Mouse (Mus musculus): ENCODE measurements around the gene Mapk7. TPM values are rescaled to one million over a fixed set of nuclear protein-coding genes. Genes with fewer than 3 reads are reported as not detected.
A peak's percentile ranks its signal among the peaks of the same experiment; 100 is the strongest.

Mapk7 gene
- total RNA-seq, 2 experiments from 2014 or later: 20.2 TPM

GRCm38 (mm10) chr11:61492749-61493401 is 1.3 kb downstream of the Mapk7 start:
- no peak for DNase-seq (ENCODE audit: low spot score in 2 of 2)

DNA sequence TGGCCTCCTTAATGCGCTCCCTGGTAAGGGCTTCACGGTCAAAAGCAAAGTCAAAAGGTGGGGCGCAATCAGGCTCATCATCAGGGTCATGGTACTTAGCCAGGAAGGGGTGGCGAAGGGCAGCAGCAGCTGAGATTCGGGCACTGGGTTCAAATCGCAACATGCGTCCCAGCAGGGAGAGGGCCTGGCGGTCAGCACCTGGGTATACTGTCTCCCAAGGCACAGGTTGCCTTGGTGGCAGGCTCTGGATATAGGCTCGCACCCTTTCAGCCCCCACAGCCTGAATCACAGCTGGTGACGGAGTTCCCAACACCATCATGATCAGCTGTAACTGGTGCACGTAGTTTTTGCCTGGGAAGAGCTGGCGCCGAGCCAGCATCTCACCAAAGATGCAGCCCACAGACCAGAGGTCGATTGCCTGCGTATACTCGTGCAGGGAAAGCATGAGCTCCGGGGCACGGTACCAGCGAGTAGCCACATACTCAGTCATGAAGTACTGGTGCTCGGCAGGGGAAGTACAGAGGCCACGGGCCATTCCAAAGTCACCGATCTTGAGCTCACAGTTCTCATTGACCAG is 3.2 kb downstream of the Mapk7 start:
- no peak for DNase-seq (ENCODE audit: low spot score in 2 of 2)

- DNase-seq (ENCODE audit: low spot score in 2 of 2): no peak
Observed at GRCm38 (mm10) chr11:61489874-61490273, 4.3 kb downstream of the Mapk7 start.

- DNase-seq (ENCODE audit: low spot score in 2 of 2): no peak
Observed at GRCm38 (mm10) chr11:61489085-61489484, 5.1 kb downstream of the Mapk7 start.

DNA sequence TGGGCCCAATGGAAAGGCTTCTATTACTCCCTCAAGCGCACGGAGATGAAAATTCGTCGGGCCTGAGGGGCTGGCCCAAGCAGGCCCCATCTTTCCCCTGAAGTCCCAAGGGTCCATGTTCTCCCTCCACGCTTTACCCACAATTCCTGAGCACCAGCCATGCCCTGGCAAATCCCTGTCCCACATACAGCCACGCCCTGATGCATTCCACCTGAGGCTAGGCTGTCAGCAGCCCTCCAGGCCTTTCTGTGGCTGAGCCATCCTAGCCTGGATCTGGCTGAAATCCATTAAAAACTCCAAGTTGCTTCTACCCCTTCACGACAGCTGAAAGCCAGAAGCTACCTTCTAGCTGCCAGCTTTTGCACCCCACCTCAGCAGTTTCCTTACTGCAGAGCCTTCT is 6.3 kb downstream of the Mapk7 start:
- no peak for DNase-seq (ENCODE audit: low spot score in 2 of 2)

DNA sequence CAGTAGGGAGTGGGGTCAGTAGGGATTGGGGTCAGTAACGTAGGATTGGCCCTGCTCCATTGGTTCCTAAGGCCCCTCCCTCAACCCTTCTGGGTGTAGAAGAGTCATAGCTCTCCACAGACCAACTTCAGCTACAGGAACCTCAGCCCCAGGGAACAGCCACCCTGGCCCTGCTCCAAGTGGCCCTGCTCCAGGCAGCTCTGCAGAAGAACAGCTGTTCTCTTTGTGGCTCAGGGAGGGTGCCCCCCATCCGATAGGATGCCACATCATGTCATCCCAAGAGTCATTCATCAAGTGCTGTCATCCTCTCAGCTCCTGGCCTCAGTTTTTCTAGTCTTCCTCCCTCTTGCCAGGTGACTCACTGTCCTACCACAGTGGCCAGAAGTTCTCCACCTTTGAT is 6.8 kb downstream of the Mapk7 start:
- peak; percentile 50 to 79 for DNase-seq (ENCODE audit: low spot score in 2 of 2)

DNA sequence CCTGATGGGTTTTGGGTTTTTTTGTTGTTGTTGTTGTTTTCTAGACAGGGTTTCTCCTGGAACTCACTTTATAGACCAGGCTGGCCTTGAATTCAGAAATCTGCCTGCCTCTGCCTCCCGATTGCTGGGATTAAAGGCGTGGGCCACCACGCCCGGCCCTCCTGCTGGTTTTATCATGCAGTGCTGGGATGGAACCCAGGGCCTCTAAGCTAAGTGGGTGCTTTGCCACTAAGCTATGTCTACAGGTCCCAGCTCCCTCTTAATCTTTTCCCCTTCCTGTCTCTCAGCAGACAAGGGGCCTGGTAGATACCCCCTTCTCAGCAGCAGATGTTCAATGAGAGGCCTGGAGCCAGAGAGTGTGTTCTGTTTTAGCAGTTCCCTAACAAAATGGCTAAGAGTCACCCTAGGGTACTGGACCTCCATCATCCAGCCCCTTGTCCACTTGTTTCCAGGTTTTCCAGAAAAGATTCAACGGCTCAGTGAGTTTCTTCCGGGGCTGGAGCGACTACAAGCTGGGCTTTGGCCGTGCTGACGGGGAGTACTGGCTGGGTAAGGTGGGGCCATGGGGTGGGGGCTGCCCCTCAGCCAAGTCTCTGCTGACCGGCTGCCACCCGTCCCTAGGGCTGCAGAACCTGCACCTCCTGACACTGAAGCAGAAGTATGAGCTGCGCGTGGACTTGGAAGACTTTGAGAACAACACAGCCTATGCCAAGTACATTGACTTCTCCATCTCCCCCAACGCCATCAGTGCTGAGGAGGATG is 7.6 kb downstream of the Mapk7 start:
- DNase-seq (ENCODE audit: low spot score in 2 of 2): no peak

GRCm38 (mm10) chr11:61485541-61486457 is 8.4 kb downstream of the Mapk7 start:
- no peak for DNase-seq (ENCODE audit: low spot score in 2 of 2)

- peak; percentile 49 to 72 for DNase-seq (ENCODE audit: low spot score in 2 of 2)
Observed at GRCm38 (mm10) chr11:61484613-61485540, 9.3 kb downstream of the Mapk7 start, which contains the start of gene Mfap4. TSS of gene Mfap4 (plus strand) at chr11:61485431.

DNA sequence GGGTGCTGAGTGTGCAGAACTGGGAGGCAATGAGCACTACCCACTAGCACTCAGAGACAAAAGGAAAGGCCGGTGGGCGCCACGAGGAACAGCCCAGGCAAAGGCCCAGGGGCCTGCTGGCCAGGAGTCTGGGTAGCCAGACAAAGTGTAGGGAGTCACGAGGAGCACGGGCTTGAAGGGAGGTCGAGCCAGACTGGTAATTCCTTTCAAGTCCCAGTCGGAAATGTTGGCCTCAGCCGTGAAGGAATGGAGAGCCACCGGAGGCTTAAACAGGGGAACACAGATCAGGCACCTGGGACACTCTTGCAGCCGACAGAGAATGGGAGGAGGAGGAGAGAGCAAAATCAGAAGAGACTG is 10.0 kb downstream of the Mapk7 start:
- DNase-seq (ENCODE audit: low spot score in 2 of 2): no peak

DNA sequence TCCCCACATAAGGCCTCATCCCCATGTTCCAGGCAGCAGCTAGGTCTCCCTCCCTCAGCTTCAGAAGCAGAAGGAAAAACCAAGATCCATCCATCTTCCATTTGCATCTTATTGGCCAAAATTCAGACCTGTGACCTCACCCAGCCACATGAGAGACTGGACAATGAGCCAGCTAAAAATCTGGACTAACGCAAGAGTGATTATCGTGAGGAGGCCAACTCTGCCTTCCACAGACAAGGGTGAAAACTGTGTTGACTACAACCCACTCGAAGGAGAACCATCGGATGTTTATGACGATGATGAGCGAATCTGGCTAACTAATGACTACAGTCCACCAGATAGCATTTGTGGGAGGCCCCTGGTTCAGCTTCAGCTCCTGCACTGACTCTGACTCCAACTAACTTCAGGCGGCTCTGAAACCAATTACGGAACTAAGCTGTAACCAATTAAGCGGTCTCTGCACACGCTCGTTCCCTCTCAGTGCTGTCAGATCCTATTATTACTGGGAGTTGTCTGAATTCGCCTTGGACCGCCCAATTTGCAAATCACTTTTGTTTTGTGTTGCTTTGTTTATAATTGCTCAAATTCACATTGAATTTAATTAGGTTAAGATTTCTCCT is 10.9 kb downstream of the Mapk7 start:
- DNase-seq (ENCODE audit: low spot score in 2 of 2): no peak

DNA sequence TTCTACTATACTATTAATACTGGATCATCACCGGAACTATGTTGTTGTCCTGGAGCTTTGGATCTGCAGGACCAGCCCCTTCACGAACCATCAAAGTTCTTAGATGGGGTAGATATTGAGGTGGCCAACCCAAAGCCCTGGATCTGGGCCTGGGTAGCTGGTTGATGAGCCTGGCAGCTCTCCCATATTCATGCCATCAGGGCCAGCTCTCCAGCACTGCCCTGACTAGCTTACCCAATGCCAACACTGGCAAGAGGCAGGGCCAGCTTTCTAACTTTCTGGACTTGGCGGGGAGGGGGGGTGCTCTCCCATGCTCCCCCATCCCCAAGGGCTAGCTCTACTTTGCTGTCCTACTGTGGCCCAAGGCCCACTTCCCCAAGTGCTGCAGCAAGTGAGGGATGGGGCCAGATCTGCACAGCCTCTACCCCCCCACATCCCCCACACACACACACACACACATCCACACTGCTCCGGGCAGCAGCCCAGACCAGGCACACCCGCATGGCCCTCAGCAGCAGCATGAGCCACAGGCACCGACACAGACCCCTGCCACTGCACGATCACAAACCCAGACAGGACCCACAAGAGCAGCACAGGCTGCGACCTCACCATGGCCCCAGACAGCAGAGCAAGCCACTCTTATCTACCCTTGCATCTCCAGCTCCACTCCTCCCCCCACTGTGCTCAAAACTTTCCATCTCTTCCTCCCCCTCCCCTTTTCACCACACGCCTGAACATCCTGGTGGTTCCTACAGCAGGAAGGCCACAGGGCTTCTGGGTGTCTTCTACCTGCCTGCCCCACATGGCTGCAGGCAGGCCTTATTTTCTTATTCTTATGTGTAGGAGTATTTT is 12.7 kb downstream of the Mapk7 start:
- DNase-seq (ENCODE audit: low spot score in 2 of 2): no peak

DNA sequence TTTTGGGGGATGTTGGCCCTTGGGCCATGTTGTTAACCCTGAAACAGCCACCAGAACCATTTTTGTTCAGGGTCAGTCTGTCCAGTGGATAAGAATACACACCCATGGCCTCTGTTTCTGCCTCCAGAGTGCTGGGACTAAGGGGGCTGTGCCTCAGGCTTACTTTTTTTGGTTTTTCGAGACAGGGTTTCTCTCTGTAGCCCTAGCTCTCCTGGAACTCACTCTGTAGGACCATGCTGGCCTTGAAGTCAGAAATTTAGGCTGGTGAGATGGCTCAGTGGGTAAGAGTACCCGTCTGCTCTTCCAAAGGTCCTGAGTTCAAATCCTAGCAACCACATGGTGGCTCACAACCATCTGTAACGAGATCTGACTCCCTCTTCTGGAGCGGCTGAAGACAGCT is 15.4 kb downstream of the Mapk7 start:
- no peak for DNase-seq (ENCODE audit: low spot score in 2 of 2)

GRCm38 (mm10) chr11:61477566-61478508 is 16.4 kb downstream of the Mapk7 start:
- no peak for DNase-seq (ENCODE audit: low spot score in 2 of 2)

DNA sequence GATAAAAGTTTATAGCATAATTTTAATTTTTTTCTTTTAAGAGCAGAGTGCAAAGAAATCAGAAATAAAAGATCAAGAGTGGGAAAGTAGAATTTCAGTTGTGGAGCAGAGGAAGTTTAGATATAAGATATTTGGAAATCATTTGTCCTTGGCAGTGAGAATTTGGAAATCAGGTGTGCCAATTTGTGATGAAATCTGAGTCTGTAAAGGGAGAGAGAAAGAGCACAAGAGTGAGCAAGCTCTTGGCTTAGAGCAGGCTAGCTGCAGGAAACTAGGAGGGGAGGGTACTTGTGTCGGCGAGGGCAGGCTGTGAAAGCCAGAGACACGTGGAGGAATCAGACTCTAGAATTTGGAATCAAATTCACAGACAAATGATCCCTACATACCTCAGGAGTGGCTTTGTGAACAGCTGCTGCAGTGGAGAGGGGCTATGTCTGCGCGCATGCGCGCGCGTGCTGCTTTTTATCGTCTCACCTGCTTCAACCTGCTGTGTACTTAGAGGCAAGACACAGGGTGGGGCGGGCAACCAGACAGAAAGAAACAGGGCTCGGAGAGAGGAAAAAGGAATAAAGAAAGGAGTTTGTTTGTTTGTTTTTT is 17.3 kb downstream of the Mapk7 start:
- no peak for DNase-seq (ENCODE audit: low spot score in 2 of 2)

GRCm38 (mm10) chr11:61473630-61474029 is 20.6 kb downstream of the Mapk7 start:
- no peak for DNase-seq (ENCODE audit: low spot score in 2 of 2)

GRCm38 (mm10) chr11:61470880-61471279 is 23.3 kb downstream of the Mapk7 start:
- no peak for DNase-seq (ENCODE audit: low spot score in 2 of 2)

Measured in gastrocnemius, postnatal 4 days (tissue).